24 mouse cellular contexts compared by ENCODE assay signal in genomic region chr17:4276722-4277121, GRCm38 (mm10).
DNase-seq lines count a peak whose midpoint lies in the region; ATAC-seq and TF ChIP-seq lines count a peak whose summit lies in the region.
"Had no signal": no experiment of that assay in that cellular context is flagged by ENCODE, and none has a peak within 500 bp of the region (broad histone marks: within the 10 kb centered on the region; RNA-seq: fewer than 3 reads in every experiment).

No protein-coding gene starts in this region.

- no peak for TF ChIP-seq CTCF in bone marrow macrophage, adult 2 months (IDR thresholded peaks at IDR 0.05; ENCODE audit: low read depth, low read length)

- H3K36me3 ChIP-seq in megakaryocyte, embryonic 14.5 days (replicated peaks; ENCODE audit: low read length), result no peaks in the 10 kb centered on the region
- no peaks in the 10 kb centered on the region for H3K36me3 ChIP-seq in midbrain, embryonic 15.5 days (replicated peaks)
- H3K36me3 ChIP-seq: embryonic facial prominence, embryonic 12.5 days; embryonic facial prominence, embryonic 15.5 days; forebrain, embryonic 15.5 days; heart, embryonic 13.5 days; hindbrain, embryonic 10.5 days; hindbrain, embryonic 13.5 days had no signal

- WGBS in midbrain, embryonic 15.5 days, result 84% methylated on average over 4 of the region's 4 CpGs

- H3K9me3 ChIP-seq in megakaryocyte, embryonic 14.5 days, result no peaks in the 10 kb centered on the region
- no peaks in the 10 kb centered on the region for H3K9me3 ChIP-seq in midbrain, embryonic 15.5 days
- H3K9me3 ChIP-seq: embryonic facial prominence, embryonic 12.5 days; embryonic facial prominence, embryonic 15.5 days; forebrain, embryonic 15.5 days; heart, embryonic 13.5 days; hindbrain, embryonic 10.5 days; hindbrain, embryonic 13.5 days had no signal

- peak; percentile 77 to 78; a peak in 3 of 4 replicates for ATAC-seq in hematopoietic stem cell, adult 5-6 weeks (replicated peaks in 1 of 2; ENCODE audit: insufficient read depth in 1 of 2, low FRiP score in 2 of 2, low TSS enrichment in 1 of 2, low read depth in 1 of 2, poor library complexity in 2 of 2, severe bottlenecking in 2 of 2)
- no peak for ATAC-seq in midbrain, embryonic 15.5 days (replicated peaks)
- ATAC-seq: activated CD4-positive, CD25-positive, alpha-beta regulatory T cell, adult 4 months; forebrain, embryonic 15.5 days; hindbrain, embryonic 16.5 days had no signal

- peak overlapping the region; percentile 34 for H3K4me3 ChIP-seq in bone marrow macrophage, adult 2 months (ENCODE audit: insufficient read depth, low read length)
- H3K4me3 ChIP-seq in megakaryocyte, embryonic 14.5 days (replicated peaks), result peak overlapping the region; percentile 8
- H3K4me3 ChIP-seq in midbrain, embryonic 15.5 days, result no peak overlapping the region
- H3K4me3 ChIP-seq: embryonic facial prominence, embryonic 12.5 days; embryonic facial prominence, embryonic 15.5 days; forebrain, embryonic 15.5 days; gastrocnemius, adult 2 months; heart, embryonic 13.5 days; hindbrain, embryonic 10.5 days; hindbrain, embryonic 13.5 days had no signal

- no peak overlapping the region for H3K9ac ChIP-seq in midbrain, embryonic 15.5 days
- H3K9ac ChIP-seq: embryonic facial prominence, embryonic 12.5 days; embryonic facial prominence, embryonic 15.5 days; forebrain, embryonic 15.5 days; heart, embryonic 13.5 days; hindbrain, embryonic 13.5 days had no signal

- peaks cover 36% of the 10 kb centered on the region for H3K4me1 ChIP-seq in bone marrow macrophage, adult 2 months (ENCODE audit: control insufficient read depth, insufficient read depth, low read length)
- peaks cover 19% of the 10 kb centered on the region for H3K4me1 ChIP-seq in megakaryocyte, embryonic 14.5 days
- H3K4me1 ChIP-seq in midbrain, embryonic 15.5 days, result no peaks in the 10 kb centered on the region
- H3K4me1 ChIP-seq: embryonic facial prominence, embryonic 12.5 days; forebrain, embryonic 15.5 days; heart, embryonic 13.5 days; hindbrain, embryonic 10.5 days; hindbrain, embryonic 13.5 days had no signal

- peak overlapping the region; percentile 93 for H3K27ac ChIP-seq in bone marrow macrophage, adult 2 months (ENCODE audit: insufficient read depth, low read depth, low read length)
- no peak overlapping the region for H3K27ac ChIP-seq in midbrain, embryonic 15.5 days
- H3K27ac ChIP-seq: embryonic facial prominence, embryonic 12.5 days; embryonic facial prominence, embryonic 15.5 days; forebrain, embryonic 15.5 days; gastrocnemius, adult 2 months; heart, embryonic 13.5 days; hindbrain, embryonic 10.5 days; hindbrain, embryonic 13.5 days had no signal

- H3K4me2 ChIP-seq in midbrain, embryonic 15.5 days, result no peak overlapping the region
- H3K4me2 ChIP-seq: embryonic facial prominence, embryonic 12.5 days; embryonic facial prominence, embryonic 15.5 days; forebrain, embryonic 15.5 days; heart, embryonic 13.5 days; hindbrain, embryonic 13.5 days had no signal

- no peak for TF ChIP-seq POLR2A in bone marrow macrophage, adult 2 months (IDR thresholded peaks at IDR 0.05; ENCODE audit: borderline replicate concordance, low read depth, low read length)

- DNase-seq in 416B (ENCODE audit: low read depth), result peak; percentile 1
- no peak for DNase-seq in retina, embryonic 14.5 days (ENCODE audit: low spot score)
- DNase-seq in spleen, postnatal 10 days (ENCODE audit: low spot score in 2 of 2), result no peak
- DNase-seq in left cerebral cortex, adult 11 months (ENCODE audit: low spot score), result no peak
- DNase-seq: adrenal gland, adult 8-10 months; adrenal gland, postnatal 25 days; cerebellum, adult 18-20 months; cerebellum, adult 9-10 months; cerebellum, postnatal 14 days; gastrocnemius, adult 2 months; gastrocnemius, postnatal 14 days; heart, adult 18-20 months had no signal

- H3K27me3 ChIP-seq in megakaryocyte, embryonic 14.5 days (replicated peaks), result no peaks in the 10 kb centered on the region
- no peaks in the 10 kb centered on the region for H3K27me3 ChIP-seq in midbrain, embryonic 15.5 days (replicated peaks)
- H3K27me3 ChIP-seq: embryonic facial prominence, embryonic 12.5 days; embryonic facial prominence, embryonic 15.5 days; forebrain, embryonic 15.5 days; heart, embryonic 13.5 days; hindbrain, embryonic 13.5 days had no signal
